Mouse (Mus musculus) stomach, postnatal 0 days (tissue): ENCODE measurements around the gene Cutal.

ENCODE experiments used
- CTCF ChIP-seq: IDR thresholded peaks from 2 replicates; pipeline ENCODE4 v1.5.1; 2016; ENCODE audit warnings: antibody characterized with exemption, low read depth, mild to moderate bottlenecking, moderate library complexity
- EP300 ChIP-seq: optimal IDR thresholded peaks from 2 replicates; pipeline ENCODE3; 2016; ENCODE audit warnings: antibody characterized with exemption

GRCm38 (mm10) chr2:34833624-34834023, 40.6 kb upstream of the Cutal start:
- TF ChIP-seq CTCF (no peak), EP300 (no peak)
